Mouse (Mus musculus): ENCODE results near the gene Icam4.

DNA sequence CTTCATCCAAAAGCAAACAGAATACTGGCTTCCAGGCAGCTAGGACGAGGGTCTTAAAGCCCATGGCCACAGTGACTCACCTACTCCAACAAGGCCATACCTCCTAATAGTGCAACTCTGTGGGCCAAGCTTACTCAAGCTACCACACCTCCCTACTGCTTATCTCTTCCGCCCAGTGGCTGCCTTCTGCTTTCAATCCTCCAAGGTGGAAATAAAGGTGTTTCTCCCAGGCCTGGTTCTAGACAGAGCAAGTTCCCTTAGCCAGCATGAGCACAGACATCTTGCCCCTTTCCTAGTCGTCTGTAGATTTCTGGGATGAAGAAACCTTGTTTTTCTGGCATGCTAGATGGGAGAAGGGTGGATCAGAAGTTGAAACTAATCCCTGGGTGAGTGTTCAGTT is 10.6 kb downstream of the Icam4 start:
- TF ChIP-seq GATA1 (IDR thresholded peaks at IDR 0.05; ENCODE audit: low read length) (peak; percentile 55), TAL1 (IDR thresholded peaks at IDR 0.05; ENCODE audit: low read length) (peak; percentile 34; the same call in 1 of the 3 replicates)
